Mouse (Mus musculus) heart, postnatal 0 days (tissue): ENCODE measurements around the gene Foxl2.

Experiments used
- CTCF ChIP-seq: IDR thresholded peaks from 2 replicates; pipeline ENCODE4 v1.5.1; 2016; ENCODE audit warnings: antibody characterized with exemption, control low read depth, low read depth
- EP300 ChIP-seq: IDR thresholded peaks from 2 replicates; pipeline ENCODE4 v1.6.1; 2016; ENCODE audit warnings: antibody characterized with exemption, low read depth

- no peak for TF ChIP-seq EP300
- TF ChIP-seq CTCF: no peak
Measured at GRCm38 (mm10) chr9:98954391-98955102, 541 bp upstream of the Foxl2 start.
